Mouse (Mus musculus): ENCODE data around the gene Mtch1. TPM values are rescaled to one million over a fixed set of nuclear protein-coding genes. Genes with fewer than 3 reads are reported as not detected.
A peak's percentile ranks its signal among the peaks of the same experiment; 100 is the strongest.

Gene Mtch1
- polyA plus RNA-seq, 1 experiment from 2014 or later, result 235 TPM

- Histone ChIP-seq H3K9ac (no peak overlapping the region; the same call in 1 of the 2 replicates), H3K27ac (peak overlapping the region; percentile 89), H3K9me3 (no peaks in the 10 kb centered on the region), H3K27me3 (replicated peaks) (no peaks in the 10 kb centered on the region), H3K4me1 (replicated peaks) (peaks cover 41% of the 10 kb centered on the region), H3K4me2 (replicated peaks) (peak overlapping the region; percentile 14; the same call in 1 of the 2 replicates), H3K4me3 (replicated peaks) (no peak overlapping the region), H3K36me3 (peaks cover 34% of the 10 kb centered on the region)
- 22% methylated on average over 9 of the region's 9 CpGs for WGBS
- ATAC-seq, result peak; percentile 58
Observed at GRCm38 (mm10) chr17:29341591-29342003, 6.1 kb downstream of the Mtch1 start.

GRCm38 (mm10) chr17:29340406-29341261 is 7.1 kb downstream of the Mtch1 start:
- no peaks in the 10 kb centered on the region for H3K9me3 ChIP-seq
- H3K4me1 ChIP-seq (replicated peaks), result peaks cover 31% of the 10 kb centered on the region
- H3K27me3 ChIP-seq (replicated peaks), result no peaks in the 10 kb centered on the region
- no peak for ATAC-seq
- H3K4me3 ChIP-seq (replicated peaks), result no peak overlapping the region
- peaks cover 39% of the 10 kb centered on the region for H3K36me3 ChIP-seq
- no peak overlapping the region for H3K27ac ChIP-seq
- H3K9ac ChIP-seq, result no peak overlapping the region
- H3K4me2 ChIP-seq (replicated peaks), result no peak overlapping the region
- 77% methylated on average over 18 of the region's 18 CpGs for WGBS

GRCm38 (mm10) chr17:29339170-29339768 is 8.5 kb downstream of the Mtch1 start:
- peaks cover 48% of the 10 kb centered on the region for H3K36me3 ChIP-seq
- ATAC-seq, result no peak

GRCm38 (mm10) chr17:29337979-29338823 is 9.5 kb downstream of the Mtch1 start:
- no peak overlapping the region for H3K4me3 ChIP-seq (replicated peaks)
- H3K9me3 ChIP-seq, result no peaks in the 10 kb centered on the region
- WGBS, result 91% methylated on average over 9 of the region's 9 CpGs
- no peak overlapping the region for H3K27ac ChIP-seq
- H3K36me3 ChIP-seq, result peaks cover 55% of the 10 kb centered on the region
- H3K4me2 ChIP-seq (replicated peaks), result no peak overlapping the region
- no peak for ATAC-seq
- peaks cover 26% of the 10 kb centered on the region for H3K4me1 ChIP-seq (replicated peaks)
- H3K9ac ChIP-seq, result no peak overlapping the region
- no peaks in the 10 kb centered on the region for H3K27me3 ChIP-seq (replicated peaks)

More at GRCm38 (mm10) chr17:29339170-29339768, 8.5 kb downstream of the Mtch1 start:
- Histone ChIP-seq H3K27ac (peak overlapping the region; percentile 58; the same call in 1 of the 2 replicates), H3K27me3 (replicated peaks) (no peaks in the 10 kb centered on the region), H3K4me1 (replicated peaks) (peaks cover 26% of the 10 kb centered on the region), H3K9me3 (no peaks in the 10 kb centered on the region), H3K9ac (no peak overlapping the region; the same call in 1 of the 2 replicates), H3K4me2 (replicated peaks) (no peak overlapping the region), H3K4me3 (replicated peaks) (no peak overlapping the region)
- WGBS, result 84% methylated on average over 11 of the region's 11 CpGs

GRCm38 (mm10) chr17:29336266-29336990 is 11.3 kb downstream of the Mtch1 start:
- Histone ChIP-seq H3K27ac (no peak overlapping the region), H3K4me2 (replicated peaks) (no peak overlapping the region), H3K4me1 (replicated peaks) (peaks cover 12% of the 10 kb centered on the region), H3K27me3 (replicated peaks) (no peaks in the 10 kb centered on the region), H3K9me3 (no peaks in the 10 kb centered on the region), H3K9ac (no peak overlapping the region), H3K36me3 (peaks cover 66% of the 10 kb centered on the region), H3K4me3 (replicated peaks) (no peak overlapping the region)
- WGBS, result 91% methylated on average over 19 of the region's 19 CpGs
- no peak for ATAC-seq

- Histone ChIP-seq H3K4me2 (replicated peaks) (no peak overlapping the region), H3K36me3 (peaks cover 39% of the 10 kb centered on the region), H3K4me1 (replicated peaks) (no peaks in the 10 kb centered on the region), H3K9ac (no peak overlapping the region), H3K4me3 (replicated peaks) (no peak overlapping the region), H3K27ac (no peak overlapping the region), H3K27me3 (replicated peaks) (peaks cover 6% of the 10 kb centered on the region; the same call in 1 of the 2 replicates), H3K9me3 (no peaks in the 10 kb centered on the region)
- no peak for ATAC-seq
- WGBS, result 76% methylated on average over 4 of the region's 4 CpGs
Observed at GRCm38 (mm10) chr17:29332186-29332685, 15.5 kb downstream of the Mtch1 start.

GRCm38 (mm10) chr17:29330671-29331410 is 16.9 kb downstream of the Mtch1 start:
- Histone ChIP-seq H3K9ac (no peak overlapping the region), H3K4me1 (replicated peaks) (peaks cover 7% of the 10 kb centered on the region; the same call in 1 of the 2 replicates), H3K36me3 (peaks cover 29% of the 10 kb centered on the region), H3K4me2 (replicated peaks) (no peak overlapping the region), H3K9me3 (no peaks in the 10 kb centered on the region), H3K4me3 (replicated peaks) (no peak overlapping the region), H3K27me3 (replicated peaks) (peaks cover 8% of the 10 kb centered on the region), H3K27ac (no peak overlapping the region; the same call in 1 of the 2 replicates)
- ATAC-seq, result no peak
- WGBS, result 40% methylated on average over 5 of the region's 5 CpGs

GRCm38 (mm10) chr17:29330221-29330620 is 17.5 kb downstream of the Mtch1 start:
- Histone ChIP-seq H3K4me1 (replicated peaks) (peaks cover 7% of the 10 kb centered on the region; the same call in 1 of the 2 replicates), H3K9ac (no peak overlapping the region), H3K27me3 (replicated peaks) (peaks cover 8% of the 10 kb centered on the region), H3K36me3 (peaks cover 25% of the 10 kb centered on the region), H3K4me2 (replicated peaks) (no peak overlapping the region), H3K4me3 (replicated peaks) (no peak overlapping the region), H3K9me3 (no peaks in the 10 kb centered on the region), H3K27ac (no peak overlapping the region)
- WGBS, result 82% methylated on average over 3 of the region's 3 CpGs
- ATAC-seq, result no peak

- H3K9ac ChIP-seq, result no peak overlapping the region
- 85% methylated on average over 9 of the region's 9 CpGs for WGBS
- H3K4me3 ChIP-seq (replicated peaks), result no peak overlapping the region
- H3K4me1 ChIP-seq (replicated peaks), result peaks cover 11% of the 10 kb centered on the region; the same call in 1 of the 2 replicates
- no peak for ATAC-seq
- H3K4me2 ChIP-seq (replicated peaks), result no peak overlapping the region
- H3K27me3 ChIP-seq (replicated peaks), result peaks cover 10% of the 10 kb centered on the region
- no peaks in the 10 kb centered on the region for H3K9me3 ChIP-seq
- no peak overlapping the region for H3K27ac ChIP-seq
- peaks cover 10% of the 10 kb centered on the region; the same call in 1 of the 2 replicates for H3K36me3 ChIP-seq
Observed at GRCm38 (mm10) chr17:29327691-29328090, 20.0 kb downstream of the Mtch1 start.

GRCm38 (mm10) chr17:29326531-29327529 is 20.9 kb downstream of the Mtch1 start:
- no peak overlapping the region for H3K27ac ChIP-seq
- peak overlapping the region; percentile 53 for H3K4me2 ChIP-seq (replicated peaks)
- H3K9ac ChIP-seq, result 0 out of 2 replicates have a peak overlapping the region, but pooled peaks have one; percentile 4
- H3K36me3 ChIP-seq, result peaks cover 4% of the 10 kb centered on the region; the same call in 1 of the 2 replicates
- peak overlapping the region; percentile 20; the same call in 1 of the 2 replicates for H3K4me3 ChIP-seq (replicated peaks)
- WGBS, result 23% methylated on average over 52 of the region's 52 CpGs
- peaks cover 15% of the 10 kb centered on the region; the same call in 1 of the 2 replicates for H3K4me1 ChIP-seq (replicated peaks)
- H3K27me3 ChIP-seq (replicated peaks), result peaks cover 18% of the 10 kb centered on the region
- no peaks in the 10 kb centered on the region for H3K9me3 ChIP-seq
- no peak for ATAC-seq

All from intestine, embryonic 15.5 days (tissue).